Mouse (Mus musculus): ENCODE measurements around the gene Mpdu1.
A peak's percentile ranks its signal among the peaks of the same experiment; 100 is the strongest.
"Not testable (repeated sequence)": the region's sequence is repeated elsewhere in the genome, so short reads cannot be mapped to it uniquely, and the experiment has no call there.

Mpdu1 gene

GRCm38 (mm10) chr11:69665457-69665960, 3.1 kb upstream of the Mpdu1 start:
- DNase-seq (ENCODE audit: low spot score): no peak

DNA sequence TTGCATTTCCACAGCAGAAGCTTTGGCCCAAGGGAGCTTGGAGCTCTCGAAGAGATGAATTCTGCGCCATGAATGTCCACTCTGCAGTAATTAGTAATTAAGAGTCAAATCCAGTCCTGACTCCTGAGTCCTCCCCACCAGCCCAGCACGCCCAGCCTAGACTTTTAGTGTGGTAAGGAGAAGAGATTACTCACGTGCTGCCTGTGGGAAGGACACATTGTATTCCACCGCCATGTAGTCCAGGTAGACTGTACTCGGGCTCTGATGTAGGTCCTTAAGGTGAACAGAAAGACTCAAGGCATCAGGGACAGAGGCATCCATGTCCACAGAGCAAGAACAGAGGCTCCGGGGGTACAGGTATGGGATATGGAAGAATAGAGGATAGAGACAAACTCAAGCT, 2.4 kb upstream of the Mpdu1 start:
- no peak for DNase-seq (ENCODE audit: low spot score)

DNA sequence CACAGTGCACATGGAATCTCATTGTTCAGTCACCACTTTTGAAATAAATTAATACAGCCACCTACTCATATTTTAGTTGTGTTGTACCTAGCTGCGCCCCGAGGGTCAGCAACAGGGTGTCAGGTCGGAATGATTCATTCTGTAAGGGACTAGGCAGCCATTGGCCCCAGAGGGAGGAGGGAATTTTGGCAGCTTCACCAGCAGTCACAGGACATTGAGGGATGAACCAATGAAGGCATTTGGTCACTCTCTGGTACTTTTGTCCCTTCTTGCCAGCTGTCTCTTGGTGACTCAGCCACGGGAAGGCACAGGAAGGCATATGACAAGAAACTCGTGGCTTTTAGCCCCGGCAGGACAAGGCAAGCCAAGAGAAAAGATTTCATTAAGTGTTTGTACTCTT, 1.4 kb upstream of the Mpdu1 start:
- no peak for DNase-seq (ENCODE audit: low spot score)

DNA sequence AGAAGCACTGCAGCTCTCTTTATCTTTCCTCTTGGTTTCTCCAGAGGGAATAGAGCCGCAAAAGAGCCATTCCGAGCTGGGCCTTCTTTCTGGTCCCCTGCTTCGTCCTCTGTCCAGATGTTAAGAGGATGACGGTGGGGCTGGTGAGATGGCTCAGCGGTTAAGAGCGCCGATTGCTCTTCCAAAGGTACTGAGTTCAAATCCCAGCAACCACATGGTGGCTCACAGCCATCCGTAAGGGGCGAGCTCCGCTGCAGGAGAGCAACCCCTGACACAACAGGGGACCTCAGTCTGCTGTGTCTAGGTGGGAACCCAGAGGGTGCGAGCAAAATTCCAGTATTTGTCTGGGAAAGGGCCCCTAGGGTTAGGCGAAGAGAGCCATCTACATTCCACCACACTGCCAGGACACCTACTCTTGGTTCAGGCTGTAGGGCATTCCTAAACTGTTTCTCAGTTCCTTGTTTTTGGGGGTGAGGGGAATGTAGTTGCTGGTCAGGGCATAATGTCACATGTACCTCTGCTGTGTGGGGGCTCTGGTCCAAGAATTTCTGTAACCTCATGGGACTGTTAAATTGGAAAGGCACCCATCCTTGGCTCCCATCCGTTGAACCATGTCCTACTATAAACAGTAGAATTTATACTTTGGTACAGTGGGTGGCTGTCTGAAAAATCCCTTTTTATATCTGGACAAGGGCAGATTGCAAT, 677 bp upstream of the Mpdu1 start:
- no peak for DNase-seq (ENCODE audit: low spot score)

- no peak for DNase-seq (ENCODE audit: low spot score)
Observed at GRCm38 (mm10) chr11:69661221-69661881, 1.1 kb downstream of the Mpdu1 start.

DNA sequence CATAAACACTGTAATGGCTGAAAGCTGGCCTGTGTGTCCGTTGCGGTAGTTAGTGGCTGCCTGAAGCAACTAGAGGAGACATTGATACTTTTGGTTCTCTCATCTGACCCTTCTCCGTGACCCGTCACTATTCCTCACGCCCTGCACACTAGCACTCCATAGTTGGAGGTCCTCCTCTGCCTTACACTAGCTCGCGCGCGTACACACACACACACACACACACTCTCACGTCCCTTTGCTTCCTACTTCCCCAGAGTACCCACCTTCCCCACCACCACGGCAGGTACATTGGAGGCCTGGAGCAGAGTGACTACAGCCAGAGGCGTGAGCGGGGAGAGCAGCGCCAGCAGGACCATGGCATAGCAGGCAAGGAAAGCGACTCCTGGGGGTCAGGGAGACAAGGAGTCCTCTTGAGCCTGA, 5.0 kb downstream of the Mpdu1 start:
- no peak for DNase-seq (ENCODE audit: low spot score)

DNA sequence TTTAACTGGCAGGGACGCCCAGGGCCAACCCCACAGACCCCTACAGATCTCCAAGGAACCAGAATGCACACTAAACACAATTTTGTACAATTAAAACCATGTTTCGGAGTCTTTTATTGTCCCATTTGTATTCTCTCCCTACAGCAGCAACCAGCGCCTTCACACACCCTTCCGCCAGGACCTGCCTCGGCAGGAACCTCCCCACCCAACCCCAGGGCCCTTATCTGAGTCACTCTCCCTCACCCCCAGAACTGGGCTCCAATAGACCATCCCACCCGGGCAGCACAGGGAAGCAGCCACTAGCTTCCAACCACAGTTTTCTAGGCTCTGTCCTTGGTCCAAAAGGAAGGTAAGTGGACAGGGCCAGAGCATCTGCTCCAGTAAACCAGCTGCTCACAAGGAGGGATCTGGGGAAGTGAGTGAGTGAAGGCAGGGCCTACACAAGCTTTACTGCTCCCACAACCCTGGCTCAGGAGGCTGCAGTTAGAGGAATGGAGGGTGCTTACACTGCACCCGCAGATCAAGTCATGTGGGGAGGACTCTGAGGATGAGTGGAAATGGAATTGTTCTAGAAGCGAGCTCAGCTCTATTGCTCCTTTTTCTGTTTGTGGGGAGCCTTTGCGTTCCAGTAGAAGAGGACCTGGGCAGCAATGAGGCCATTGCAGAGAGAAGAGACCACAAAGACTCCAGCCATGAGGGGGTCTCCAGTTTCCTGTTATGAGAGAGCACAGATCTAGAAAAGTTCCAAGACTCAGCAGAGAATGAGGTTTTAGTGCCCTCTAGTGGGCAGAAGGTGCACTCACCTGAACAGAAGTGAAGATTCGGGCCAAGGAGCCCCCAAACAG, 5.6 kb downstream of the Mpdu1 start:
- DNase-seq (ENCODE audit: low spot score): peak; percentile 59

DNA sequence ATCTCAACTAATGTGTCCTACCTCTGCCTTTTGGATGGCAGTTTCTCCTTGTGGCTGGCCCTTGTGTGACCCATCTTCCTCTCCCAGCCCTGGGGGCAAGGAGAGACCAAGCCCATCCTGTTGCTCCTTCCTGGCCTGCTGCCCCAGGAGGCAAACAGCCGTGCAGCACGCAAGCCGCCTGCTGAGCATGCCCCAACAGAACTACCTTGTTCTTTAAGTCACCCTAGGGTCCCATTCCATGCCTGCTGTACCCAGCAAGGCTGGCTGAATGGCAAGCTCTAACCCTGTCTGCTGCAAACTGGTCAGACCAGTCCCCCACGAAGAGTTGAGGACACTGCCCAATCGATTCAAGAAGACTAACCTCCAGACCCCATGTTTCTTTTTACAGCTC, 6.4 kb downstream of the Mpdu1 start:
- DNase-seq (ENCODE audit: low spot score): no peak

DNA sequence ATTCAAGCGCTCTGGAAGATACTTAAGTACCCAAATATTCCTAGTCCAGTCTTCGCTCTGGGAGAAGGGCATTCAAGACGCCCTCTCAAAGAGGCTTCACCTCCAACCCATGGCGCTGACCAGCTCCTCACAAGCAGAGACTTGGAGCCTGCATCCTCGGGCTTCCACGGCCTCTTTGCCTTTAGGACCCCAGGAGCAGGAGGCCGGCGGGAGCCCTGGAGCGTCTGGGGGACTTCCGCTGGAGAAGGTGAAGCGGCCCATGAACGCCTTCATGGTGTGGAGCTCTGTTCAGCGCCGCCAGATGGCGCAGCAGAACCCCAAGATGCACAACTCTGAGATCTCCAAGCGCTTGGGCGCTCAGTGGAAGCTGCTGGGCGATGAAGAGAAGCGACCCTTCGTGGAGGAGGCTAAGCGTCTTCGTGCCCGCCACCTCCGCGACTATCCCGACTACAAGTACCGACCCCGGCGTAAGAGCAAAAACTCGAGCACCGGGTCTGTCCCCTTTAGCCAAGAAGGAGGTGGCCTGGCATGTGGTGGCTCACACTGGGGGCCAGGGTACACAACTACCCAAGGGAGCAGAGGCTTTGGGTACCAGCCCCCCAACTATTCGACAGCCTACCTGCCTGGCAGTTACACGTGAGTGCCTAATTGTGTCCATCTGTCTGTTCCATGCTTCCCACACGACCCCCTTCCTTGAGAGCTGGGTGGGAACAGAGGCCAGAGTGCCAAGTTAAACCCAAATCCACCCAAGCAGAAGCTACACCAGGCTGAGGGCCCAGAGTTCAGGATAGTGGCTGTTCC, 7.0 kb downstream of the Mpdu1 start, which contains the start of gene Sox15:
Gene Sox15, plus strand, starts transcription at position 51 of the 801 bp plus-strand sequence.
- peak; percentile 57 for DNase-seq (ENCODE audit: low spot score)

GRCm38 (mm10) chr11:69654760-69655159, 7.7 kb downstream of the Mpdu1 start:
- DNase-seq (ENCODE audit: low spot score): no peak

- no peak for DNase-seq (ENCODE audit: low spot score)
Observed at GRCm38 (mm10) chr11:69653399-69653798, 9.0 kb downstream of the Mpdu1 start.

- no peak for DNase-seq (ENCODE audit: low spot score)
Observed at GRCm38 (mm10) chr11:69645860-69646259, 16.6 kb downstream of the Mpdu1 start.

DNA sequence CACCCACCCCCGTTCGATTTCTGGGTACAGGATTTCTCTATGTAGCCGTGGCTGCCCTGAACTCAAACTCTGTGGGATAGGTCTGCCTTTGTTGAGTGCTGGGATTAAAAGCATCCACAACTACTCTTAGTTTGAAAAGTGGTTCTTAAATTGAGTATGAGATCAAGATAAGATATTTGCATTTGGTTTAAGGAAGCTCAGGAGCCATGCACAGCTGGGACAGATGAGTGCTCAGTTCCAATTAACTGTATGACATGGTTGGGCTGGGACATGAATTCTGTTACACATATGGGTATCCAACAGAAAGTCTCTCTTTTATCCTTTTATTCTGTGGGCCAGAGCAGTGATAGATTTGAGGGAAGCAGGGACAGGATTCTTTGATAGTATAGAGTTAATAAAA, 27.0 kb downstream of the Mpdu1 start:
- no peak for DNase-seq (ENCODE audit: low spot score)

DNA sequence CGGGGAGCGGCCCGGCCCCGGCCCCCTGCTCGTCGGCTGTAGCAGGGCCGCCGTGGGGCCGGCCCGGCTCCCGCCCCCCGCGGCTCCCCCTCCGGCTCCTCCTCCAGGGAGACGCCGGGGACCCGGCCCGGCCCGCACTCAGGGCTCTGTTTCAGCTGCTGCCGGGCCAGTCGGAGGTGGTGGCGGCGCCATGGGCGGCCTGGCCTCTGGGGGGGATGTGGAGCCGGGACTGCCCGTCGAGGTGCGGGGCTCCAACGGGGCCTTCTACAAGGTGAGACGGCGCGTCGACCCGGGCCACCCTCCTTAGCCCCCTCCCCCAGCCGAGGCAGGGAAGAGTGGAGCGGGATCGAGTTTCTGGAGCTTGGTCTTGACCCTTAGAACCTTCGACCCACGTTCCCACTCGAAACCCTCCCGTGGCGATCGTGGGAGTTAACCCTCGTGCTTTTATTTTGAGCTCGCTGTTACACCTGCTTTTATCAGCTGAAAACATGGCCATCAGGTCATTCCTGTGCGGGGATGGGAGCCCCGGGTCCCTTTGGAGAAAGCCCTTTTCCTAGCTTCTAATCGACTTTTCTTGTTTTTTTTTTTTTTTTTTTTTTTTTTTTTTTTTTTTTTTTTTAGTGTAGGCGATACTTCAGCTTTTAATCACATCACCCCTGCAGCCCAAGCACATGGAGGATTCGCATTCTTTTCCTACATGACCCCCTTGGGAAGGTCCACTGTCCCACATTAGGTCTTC, 29.1 kb downstream of the Mpdu1 start:
- DNase-seq (ENCODE audit: low spot score): peak; percentile 55

- peak; percentile 100 for DNase-seq (ENCODE audit: low spot score)
Observed at GRCm38 (mm10) chr11:69632284-69633089, 30.0 kb downstream of the Mpdu1 start, which contains the start of gene Fxr2. TSS of gene Fxr2 (plus strand) at chr11:69632990.

DNA sequence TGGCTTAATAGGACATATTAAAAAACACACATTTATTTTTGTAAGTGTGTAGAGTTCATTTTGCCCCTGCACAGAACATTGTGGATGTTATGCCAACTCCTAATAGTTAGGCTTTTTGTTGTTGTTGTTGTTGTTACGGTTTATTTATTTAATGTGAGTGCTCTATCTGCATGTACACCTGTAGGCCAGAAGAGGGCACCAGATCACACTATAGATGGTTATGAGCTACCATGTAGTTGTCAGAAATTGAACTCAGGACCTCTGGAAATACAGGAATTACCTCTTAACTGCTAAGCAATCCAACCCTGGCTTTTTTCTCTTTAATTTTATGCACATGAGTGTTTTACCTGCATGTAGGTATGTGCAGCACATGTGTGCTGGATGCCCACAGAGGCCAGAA, 32.6 kb downstream of the Mpdu1 start:
- DNase-seq (ENCODE audit: low spot score): peak; percentile 12

GRCm38 (mm10) chr11:69628286-69628685, 34.2 kb downstream of the Mpdu1 start:
- DNase-seq (ENCODE audit: low spot score): peak; percentile 72

- not testable (repeated sequence) for DNase-seq (ENCODE audit: low spot score)
Observed at GRCm38 (mm10) chr11:69624339-69624738, 38.1 kb downstream of the Mpdu1 start.

GRCm38 (mm10) chr11:69623006-69623405, 39.4 kb downstream of the Mpdu1 start:
- no peak for DNase-seq (ENCODE audit: low spot score)

GRCm38 (mm10) chr11:69622406-69622805, 40.0 kb downstream of the Mpdu1 start:
- DNase-seq (ENCODE audit: low spot score): no peak

Data from lung, postnatal 25 days (tissue).